Mouse (Mus musculus) midbrain, postnatal 0 days (tissue): ENCODE results near the gene Rac2. TPM values are rescaled to one million over a fixed set of nuclear protein-coding genes. Genes with fewer than 3 reads are reported as not detected.

Source experiments
- ATAC-seq: fragments of 200-750 bp; cut with Nextera tagmentation; 2 replicates; pipeline ENCODE4 v1.8.0; 2017; ENCODE audit warnings: moderate number of reproducible peaks, mild to moderate bottlenecking, moderate TSS enrichment, moderate library complexity; ENCODE audit not compliant: low FRiP score
- DNase-seq: peaks from one replicate; pipeline ENCODE4 v3.0.0-alpha.2; 2015; ENCODE audit warnings: low spot score
- H3K27ac ChIP-seq: fragments of 300-500 bp; sonication (generic); 2 replicates; pipeline ENCODE4 v1.5.1; 2014; ENCODE audit warnings: low read depth, mild to moderate bottlenecking, low read length, mixed read lengths
- H3K27me3 ChIP-seq: fragments of 300-500 bp; sonication (generic); 2 replicates; pipeline ENCODE4 v1.6.1; 2014; ENCODE audit warnings: low read length, control low read depth, mixed read lengths; ENCODE audit not compliant: insufficient read depth
- H3K36me3 ChIP-seq: fragments of 300-500 bp; sonication (generic); 2 replicates; pipeline ENCODE4 v1.6.1; 2014; ENCODE audit warnings: low read length, control low read depth, mixed read lengths; ENCODE audit not compliant: insufficient read depth
- H3K4me1 ChIP-seq: fragments of 300-500 bp; sonication (generic); 2 replicates; pipeline ENCODE4 v1.6.1; 2014; ENCODE audit warnings: mild to moderate bottlenecking, control low read depth, antibody characterized with exemption, low read length, mixed read lengths; ENCODE audit not compliant: insufficient read depth
- H3K4me2 ChIP-seq: fragments of 300-500 bp; sonication (generic); 2 replicates; pipeline ENCODE4 v1.6.1; 2014; ENCODE audit warnings: low read depth, mild to moderate bottlenecking, low read length, mixed read lengths; ENCODE audit not compliant: poor library complexity, severe bottlenecking
- H3K4me3 ChIP-seq: fragments of 300-500 bp; sonication (generic); 2 replicates; pipeline ENCODE4 v1.5.1; 2014; ENCODE audit warnings: low read depth, mild to moderate bottlenecking, low read length, moderate library complexity
- H3K9ac ChIP-seq: fragments of 300-500 bp; sonication (generic); replicated peaks from 2 replicates; pipeline ENCODE4 v1.6.1; 2014; ENCODE audit warnings: mild to moderate bottlenecking, low read length, moderate library complexity, mixed read lengths; ENCODE audit not compliant: poor library complexity, severe bottlenecking
- H3K9me3 ChIP-seq: fragments of 300-500 bp; sonication (generic); 2 replicates; pipeline ENCODE4 v1.6.1; 2016; ENCODE audit warnings: low read length, control low read depth
- CTCF ChIP-seq: IDR thresholded peaks from 2 replicates; pipeline ENCODE4 v1.5.1; 2016; ENCODE audit warnings: antibody characterized with exemption, mild to moderate bottlenecking
- WGBS: fragments of 180-500 bp; shearing (Covaris S2); extraction: QIAGEN DNeasy Blood & Tissue Kit; methylation state at CpG from one replicate; pipeline ENCODE4 v1.1.7; 2014; 5-methylcytosine and 5-hydroxymethylcytosine counted together
- polyA plus RNA-seq: library from polyadenylated mRNA; unstranded; fragments of >200 nt; fragmentation: Nextera tagmentation; extraction: Ambion mirVana; gene quantifications from 2 replicates; pipeline ENCODE4 v1.2.1, GENCODE M21; 2015
- total RNA-seq: library from RNA; depleted of rRNA; stranded (reverse); fragments of >200 nt; gene quantifications from 2 replicates; pipeline ENCODE4 v1.2.3, GENCODE M21; 2014; rRNA removed

The Rac2 gene
- total RNA-seq (1.7 and 2.6 TPM in 2 replicates), polyA plus RNA-seq (4.3 and 4.9 TPM in 2 replicates)

GRCm38 (mm10) chr15:78572658-78573397, at the start of gene Rac2:
Gene Rac2, minus strand, starts transcription at chr15:78572783.
- Histone ChIP-seq H3K27ac (no peak within 1 kb of the TSS), H3K4me1 (no peaks in the 10 kb centered on the region)

GRCm38 (mm10) chr15:78616973-78617372, 44.4 kb upstream of the Rac2 start:
- 78% methylated on average over 2 of the region's 2 CpGs for whole genome bisulfite sequencing
- no peak overlapping the region for H3K4me2 ChIP-seq
- TF ChIP-seq CTCF: no peak

More at GRCm38 (mm10) chr15:78572658-78573397, at the start of gene Rac2:
- Histone ChIP-seq H3K9me3 (no peaks in the 10 kb centered on the region), H3K4me3 (no peak within 1 kb of the TSS), H3K4me2 (no peak within 1 kb of the TSS), H3K36me3 (no peaks in the 10 kb centered on the region), H3K27me3 (no peaks in the 10 kb centered on the region), H3K9ac (no peak within 1 kb of the TSS)
- WGBS: 82% methylated on average over 8 of the region's 8 CpGs
- no peak for TF ChIP-seq CTCF
- no peak for ATAC-seq
- no peak for DNase-seq

GRCm38 (mm10) chr15:78614536-78614935, 42.0 kb upstream of the Rac2 start:
- TF ChIP-seq CTCF: no peak
- H3K9me3 ChIP-seq: no peaks in the 10 kb centered on the region
- H3K27ac ChIP-seq: no peak overlapping the region
- ATAC-seq (no peak), DNase-seq (no peak)
- H3K9ac ChIP-seq: no peak overlapping the region
- 91% methylated on average over 7 of the region's 7 CpGs for WGBS
- peaks cover 7% of the 10 kb centered on the region; the same call in 1 of the 2 replicates for H3K27me3 ChIP-seq
- H3K4me1 ChIP-seq: no peaks in the 10 kb centered on the region
- no peak overlapping the region for H3K4me3 ChIP-seq
- H3K4me2 ChIP-seq: no peak overlapping the region
- H3K36me3 ChIP-seq: no peaks in the 10 kb centered on the region

More at GRCm38 (mm10) chr15:78616973-78617372, 44.4 kb upstream of the Rac2 start:
- Histone ChIP-seq H3K27ac (no peak overlapping the region; the same call in 1 of the 2 replicates), H3K4me3 (no peak overlapping the region), H3K9ac (no peak overlapping the region), H3K9me3 (no peaks in the 10 kb centered on the region), H3K27me3 (peaks cover 10% of the 10 kb centered on the region; the same call in 1 of the 2 replicates), H3K36me3 (no peaks in the 10 kb centered on the region), H3K4me1 (no peaks in the 10 kb centered on the region)
- no peak for ATAC-seq
- no peak for DNase-seq

GRCm38 (mm10) chr15:78610705-78611462, 38.3 kb upstream of the Rac2 start:
- peak; percentile 64 for DNase-seq
- Histone ChIP-seq H3K4me3 (no peak overlapping the region), H3K27ac (no peak overlapping the region)

GRCm38 (mm10) chr15:78607463-78607862, 34.9 kb upstream of the Rac2 start:
- Histone ChIP-seq H3K9ac (no peak overlapping the region), H3K4me3 (no peak overlapping the region), H3K27me3 (no peaks in the 10 kb centered on the region), H3K27ac (no peak overlapping the region), H3K9me3 (no peaks in the 10 kb centered on the region), H3K4me2 (no peak overlapping the region), H3K4me1 (no peaks in the 10 kb centered on the region), H3K36me3 (no peaks in the 10 kb centered on the region)
- DNase-seq: no peak
- 76% methylated on average over 4 of the region's 4 CpGs for WGBS
- no peak for ATAC-seq
- TF ChIP-seq CTCF: no peak

More at GRCm38 (mm10) chr15:78610705-78611462, 38.3 kb upstream of the Rac2 start:
- Histone ChIP-seq H3K9me3 (no peaks in the 10 kb centered on the region), H3K27me3 (no peaks in the 10 kb centered on the region), H3K9ac (no peak overlapping the region), H3K4me2 (no peak overlapping the region), H3K36me3 (no peaks in the 10 kb centered on the region), H3K4me1 (no peaks in the 10 kb centered on the region)
- WGBS: 39% methylated on average over 12 of the region's 12 CpGs
- 0 out of 2 replicates have a peak, but pooled peaks have one; percentile 20 for ATAC-seq
- no peak for TF ChIP-seq CTCF
